Mouse (Mus musculus): ENCODE measurements at regions not wholly inside any gene's neighbourhood (a gene's known extent, or its start where the extent isn't known, plus 50 kb on each side); places are given as distances from the start of the nearest gene placed in this dataset.

DNA sequence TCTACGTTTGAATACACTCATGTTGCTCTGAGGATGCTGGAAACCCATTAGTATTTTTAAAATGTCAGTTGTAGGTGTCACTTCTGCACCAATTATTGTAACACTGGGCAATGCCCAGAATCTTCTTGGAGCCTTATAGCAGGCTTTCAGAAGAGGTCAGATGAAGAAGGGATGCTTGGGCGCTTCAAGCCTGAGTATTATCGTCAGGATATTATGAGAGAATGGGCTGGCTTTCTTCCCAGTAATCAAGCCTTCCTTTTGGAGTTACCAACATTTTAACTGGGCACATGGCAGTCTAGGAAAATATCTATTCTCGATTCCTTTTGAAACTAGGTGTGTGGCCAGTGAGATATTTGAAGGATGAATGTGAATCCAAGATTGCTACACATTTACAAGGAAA, 77.0 kb upstream of the Cacna1e start:
- no peak for TF ChIP-seq EP300 (IDR thresholded peaks at IDR 0.05; ENCODE audit: low read depth)
- TF ChIP-seq CTCF (IDR thresholded peaks at IDR 0.05; ENCODE audit: low read depth), result no peak
